ENCODE assay signal across 8 mouse cellular contexts in genomic region chr4:40301076-40301789, GRCm38 (mm10). TPM values are rescaled to one million over a fixed set of nuclear protein-coding genes. Genes with fewer than 3 reads are reported as not detected.
DNase-seq lines count a peak whose midpoint lies in the region; ATAC-seq and TF ChIP-seq lines count a peak whose summit lies in the region.

No protein-coding gene starts in this region.

- no peak for TF ChIP-seq POLR2A in ES-Bruce4 (IDR thresholded peaks at IDR 0.05; ENCODE audit: insufficient read depth, low read length)
- TF ChIP-seq POLR2A in testis, adult 2 months (IDR thresholded peaks at IDR 0.05; ENCODE audit: control insufficient read depth, low read depth, low read length) = no peak

- no peak overlapping the region for H3K9ac ChIP-seq in ES-Bruce4 (ENCODE audit: low read depth, poor library complexity, severe bottlenecking)
- H3K9ac ChIP-seq in forebrain, embryonic 15.5 days (replicated peaks) = no peak overlapping the region
- no peak overlapping the region for H3K9ac ChIP-seq in neural tube, embryonic 14.5 days (replicated peaks; ENCODE audit: low read depth, low read length)

- peak; percentile 90 for ATAC-seq in cerebellum, adult (ENCODE audit: insufficient number of reproducible peaks, low FRiP score, low TSS enrichment)
- peak; percentile 93 for ATAC-seq in forebrain, embryonic 15.5 days (replicated peaks)
- ATAC-seq in neural tube, embryonic 14.5 days (ENCODE audit: low read depth) = peak; percentile 88

- no peaks in the 10 kb centered on the region for H3K4me1 ChIP-seq in ES-Bruce4 (ENCODE audit: control insufficient read depth, insufficient read depth, low read length)
- H3K4me1 ChIP-seq in forebrain, embryonic 15.5 days = 0 out of 2 replicates have a peak, but pooled peaks cover 3% of the 10 kb centered on the region
- no peaks in the 10 kb centered on the region for H3K4me1 ChIP-seq in neural tube, embryonic 14.5 days (ENCODE audit: control insufficient read depth, insufficient read depth, low read length)
- peaks cover 15% of the 10 kb centered on the region for H3K4me1 ChIP-seq in testis, adult 2 months (ENCODE audit: control insufficient read depth, insufficient read depth, low read length)

- H3K27ac ChIP-seq in ES-Bruce4 (ENCODE audit: insufficient read depth, low read length) = no peak overlapping the region
- no peak overlapping the region for H3K27ac ChIP-seq in forebrain, embryonic 15.5 days (replicated peaks)
- no peak overlapping the region for H3K27ac ChIP-seq in neural tube, embryonic 14.5 days (ENCODE audit: low read depth, low read length)
- H3K27ac ChIP-seq in testis, adult 2 months (ENCODE audit: control insufficient read depth, insufficient read depth, low read depth, low read length) = no peak overlapping the region

- TF ChIP-seq EP300 in ES-Bruce4 (IDR thresholded peaks at IDR 0.05; ENCODE audit: insufficient read depth, low read depth, low read length) = 0 out of 2 replicates have a peak, but pooled peaks have one; percentile 6

- TF ChIP-seq CTCF in ES-Bruce4 (IDR thresholded peaks at IDR 0.05; ENCODE audit: low read depth, low read length) = peak; percentile 56
- peak; percentile 79 for TF ChIP-seq CTCF in testis, adult 2 months (IDR thresholded peaks at IDR 0.05; ENCODE audit: control insufficient read depth, insufficient read depth, insufficient replicate concordance, low read depth, low read length)

- H3K4me2 ChIP-seq in forebrain, embryonic 15.5 days (replicated peaks) = peak overlapping the region; percentile 18
- H3K4me2 ChIP-seq in neural tube, embryonic 14.5 days (ENCODE audit: low read depth, low read length) = peak overlapping the region; percentile 36; the same call in 1 of the 2 replicates

- 13% methylated on average over 16 of the region's 16 CpGs for WGBS in forebrain, embryonic 15.5 days
- WGBS in neural tube, embryonic 14.5 days = 13% methylated on average over 16 of the region's 16 CpGs

- no peak overlapping the region for H3K4me3 ChIP-seq in ES-Bruce4 (ENCODE audit: low read depth, low read length)
- peak overlapping the region; percentile 13; the same call in 1 of the 2 replicates for H3K4me3 ChIP-seq in forebrain, embryonic 15.5 days
- no peak overlapping the region for H3K4me3 ChIP-seq in neural tube, embryonic 14.5 days (ENCODE audit: low read depth, low read length)
- H3K4me3 ChIP-seq in testis, adult 2 months (ENCODE audit: control insufficient read depth, low read depth, low read length) = no peak overlapping the region

- peaks cover 2% of the 10 kb centered on the region; the same call in 1 of the 2 replicates for H3K9me3 ChIP-seq in ES-Bruce4 (replicated peaks; ENCODE audit: control insufficient read depth, insufficient read depth, low read length, poor library complexity, severe bottlenecking)
- no peaks in the 10 kb centered on the region for H3K9me3 ChIP-seq in forebrain, embryonic 15.5 days
- H3K9me3 ChIP-seq in neural tube, embryonic 14.5 days (ENCODE audit: control insufficient read depth, low read length) = no peaks in the 10 kb centered on the region

- intact Hi-C loops in heart, postnatal 36 days (cut with DNase I) = loop anchor here (1.0 kb wide), 1 partner anchor 381 kb away; no protein-coding TSS in a partner anchor

- peaks cover 4% of the 10 kb centered on the region for H3K27me3 ChIP-seq in ES-Bruce4 (ENCODE audit: control insufficient read depth, insufficient read depth, low read length, poor library complexity, severe bottlenecking)
- H3K27me3 ChIP-seq in forebrain, embryonic 15.5 days = no peaks in the 10 kb centered on the region
- H3K27me3 ChIP-seq in neural tube, embryonic 14.5 days (ENCODE audit: control insufficient read depth, insufficient read depth, low read length) = no peaks in the 10 kb centered on the region
- no peaks in the 10 kb centered on the region for H3K27me3 ChIP-seq in testis, adult 2 months (ENCODE audit: control insufficient read depth, insufficient read depth, low read length)

- DNase-seq in heart, postnatal 36 days = peak; percentile 70 to 72
- peak; percentile 74 to 87 for DNase-seq in layer of hippocampus, adult 18-20 months (ENCODE audit: low spot score in 2 of 2)
- peak; percentile 65 to 70 for DNase-seq in lung, adult 18-20 months

- no peaks in the 10 kb centered on the region for H3K36me3 ChIP-seq in ES-Bruce4 (ENCODE audit: control insufficient read depth, insufficient read depth, low read length, poor library complexity, severe bottlenecking)
- H3K36me3 ChIP-seq in forebrain, embryonic 15.5 days = no peaks in the 10 kb centered on the region
- H3K36me3 ChIP-seq in neural tube, embryonic 14.5 days (ENCODE audit: control insufficient read depth, insufficient read depth, low read length) = no peaks in the 10 kb centered on the region
- H3K36me3 ChIP-seq in testis, adult 2 months (ENCODE audit: control insufficient read depth, insufficient read depth, low read length) = no peaks in the 10 kb centered on the region

RNA-seq across cellular contexts. Expression of gene Ndufb6, which starts 22.0 kb away (rescaled TPM):
- polyA plus RNA-seq in ES-Bruce4 (2011; ENCODE audit: insufficient read depth, insufficient read length, low read depth, missing spikeins) = 151 and 188 TPM in 2 replicates
- polyA plus RNA-seq in forebrain, embryonic 15.5 days (2015; fragmentation: Nextera tagmentation; extraction: Ambion mirVana) = 286 and 305 TPM in 2 replicates
- total RNA-seq in heart, postnatal 36 days (2021) = 100 to 1,000 TPM; 484 to 546 TPM
- 100 to 1,000 TPM; 168 to 175 TPM for total RNA-seq in layer of hippocampus, adult 18-20 months (2021)
- polyA plus RNA-seq in neural tube, embryonic 14.5 days (2014; fragmentation: Nextera tagmentation; extraction: Ambion mirVana) = 336 and 381 TPM in 2 replicates
- polyA plus RNA-seq in testis, adult 2 months (2012; rRNA removed) = 56.3 and 58.2 TPM in 2 replicates

RNA-seq across cellular contexts. Expression of gene Topors, which starts 31.6 kb away (rescaled TPM):
- 62.2 and 66.3 TPM in 2 replicates for polyA plus RNA-seq in ES-Bruce4 (2011; ENCODE audit: insufficient read depth, insufficient read length, low read depth, missing spikeins)
- 40.7 and 41.5 TPM in 2 replicates for polyA plus RNA-seq in forebrain, embryonic 15.5 days (2015; fragmentation: Nextera tagmentation; extraction: Ambion mirVana)
- total RNA-seq in heart, postnatal 36 days (2021) = 10 to 100 TPM; 11.2 to 12.7 TPM
- 10 to 100 TPM; 21.6 to 21.7 TPM for total RNA-seq in layer of hippocampus, adult 18-20 months (2021)
- 30.7 and 36.9 TPM in 2 replicates for polyA plus RNA-seq in neural tube, embryonic 14.5 days (2014; fragmentation: Nextera tagmentation; extraction: Ambion mirVana)
- polyA plus RNA-seq in testis, adult 2 months (2012; rRNA removed) = 10.9 and 13.9 TPM in 2 replicates

RNA-seq across cellular contexts. Expression of gene Smim27, which starts 31.9 kb away (rescaled TPM):
- 4.4 and 4.5 TPM in 2 replicates for polyA plus RNA-seq in ES-Bruce4 (2011; ENCODE audit: insufficient read depth, insufficient read length, low read depth, missing spikeins)
- polyA plus RNA-seq in forebrain, embryonic 15.5 days (2015; fragmentation: Nextera tagmentation; extraction: Ambion mirVana) = 16.9 and 17.9 TPM in 2 replicates
- total RNA-seq in heart, postnatal 36 days (2021) = 10 to 100 TPM; 42.8 to 49.0 TPM
- 10 to 100 TPM; 11.8 to 12.7 TPM for total RNA-seq in layer of hippocampus, adult 18-20 months (2021)
- polyA plus RNA-seq in neural tube, embryonic 14.5 days (2014; fragmentation: Nextera tagmentation; extraction: Ambion mirVana) = 13.0 TPM in 2 replicates
- polyA plus RNA-seq in testis, adult 2 months (2012; rRNA removed) = 3.0 and 3.8 TPM in 2 replicates
